Mouse (Mus musculus) forebrain, embryonic 11.5 days (tissue): ENCODE data around the gene Rpl19. TPM values are rescaled to one million over a fixed set of nuclear protein-coding genes. Genes with fewer than 3 reads are reported as not detected.
A peak's percentile ranks its signal among the peaks of the same experiment; 100 is the strongest.

ENCODE experiments used
- ATAC-seq: fragments of 200-750 bp; cut with Nextera tagmentation; replicated peaks from 2 replicates; pipeline ENCODE4 v1.8.0; 2017; ENCODE audit warnings: moderate TSS enrichment; ENCODE audit not compliant: low FRiP score
- DNase-seq: peaks from one replicate; pipeline ENCODE4 v3.0.0-alpha.2; 2017; ENCODE audit warnings: low spot score
- H3K27ac ChIP-seq: fragments of 300-500 bp; sonication (generic); 2 replicates; pipeline ENCODE4 v1.5.1; 2014; ENCODE audit warnings: low read depth, low read length
- H3K27me3 ChIP-seq: fragments of 300-500 bp; sonication (generic); 2 replicates; pipeline ENCODE4 v1.6.1; 2014; ENCODE audit warnings: mild to moderate bottlenecking, low read length, mixed read lengths; ENCODE audit not compliant: control insufficient read depth, insufficient read depth
- H3K36me3 ChIP-seq: fragments of 300-500 bp; sonication (generic); 2 replicates; pipeline ENCODE4 v1.6.1; 2014; ENCODE audit warnings: mild to moderate bottlenecking, low read length, moderate library complexity, mixed read lengths; ENCODE audit not compliant: control insufficient read depth, insufficient read depth
- H3K4me1 ChIP-seq: fragments of 300-500 bp; sonication (generic); replicated peaks from 2 replicates; pipeline ENCODE4 v1.6.1; 2014; ENCODE audit warnings: low read length, mixed read lengths; ENCODE audit not compliant: control insufficient read depth, insufficient read depth
- H3K4me2 ChIP-seq: fragments of 300-500 bp; sonication (generic); 2 replicates; pipeline ENCODE4 v1.6.1; 2014; ENCODE audit warnings: low read depth, mild to moderate bottlenecking, low read length, moderate library complexity, mixed read lengths; ENCODE audit not compliant: severe bottlenecking
- H3K4me3 ChIP-seq: fragments of 300-500 bp; sonication (generic); 2 replicates; pipeline ENCODE4 v1.5.1; 2014; ENCODE audit warnings: low read depth, low read length
- H3K9ac ChIP-seq: fragments of 300-500 bp; sonication (generic); 2 replicates; pipeline ENCODE4 v1.6.1; 2014; ENCODE audit warnings: low read length
- H3K9me3 ChIP-seq: fragments of 300-500 bp; sonication (generic); 2 replicates; pipeline ENCODE4 v1.6.1; 2016; ENCODE audit warnings: low read length, mixed read lengths; ENCODE audit not compliant: control insufficient read depth
- WGBS: fragments of 180-500 bp; shearing (Covaris S2); extraction: QIAGEN DNeasy Blood & Tissue Kit; methylation state at CpG from one replicate; pipeline ENCODE4 v1.1.7; 2014; 5-methylcytosine and 5-hydroxymethylcytosine counted together
- polyA plus RNA-seq: library from polyadenylated mRNA; unstranded; fragments of >200 nt; fragmentation: Nextera tagmentation; extraction: Ambion mirVana; gene quantifications from 2 replicates; pipeline ENCODE4 v1.2.1, GENCODE M21; 2014

The Rpl19 gene
- polyA plus RNA-seq, 1 experiment from 2014 or later: 897 TPM

GRCm38 (mm10) chr11:97985727-97986677 is 40.5 kb upstream of the Rpl19 start, which contains the start of gene Plxdc1:
Gene Plxdc1 (minus strand): TSS chr11:97986444.
- ATAC-seq: no peak
- 0 out of 2 replicates have a peak, but pooled peaks cover 6% of the 10 kb centered on the region for H3K4me1 ChIP-seq
- peak within 1 kb of the TSS; percentile 73 for H3K4me2 ChIP-seq
- peaks cover 30% of the 10 kb centered on the region for H3K27me3 ChIP-seq
- DNase-seq: peak; percentile 70
- no peaks in the 10 kb centered on the region for H3K36me3 ChIP-seq
- H3K4me3 ChIP-seq: peak within 1 kb of the TSS; percentile 91
- no peaks in the 10 kb centered on the region for H3K9me3 ChIP-seq
- 3% methylated on average over 74 of the region's 74 CpGs for WGBS
- H3K27ac ChIP-seq: no peak within 1 kb of the TSS
- H3K9ac ChIP-seq: peak within 1 kb of the TSS; percentile 12; the same call in 1 of the 2 replicates

- DNase-seq (peak; percentile 59), ATAC-seq (no peak)
- peaks cover 30% of the 10 kb centered on the region for H3K27me3 ChIP-seq
- H3K27ac ChIP-seq: no peak overlapping the region
- peak overlapping the region; percentile 73 for H3K4me2 ChIP-seq
- 34% methylated on average over 14 of the region's 17 CpGs for WGBS
- H3K9ac ChIP-seq: no peak overlapping the region; the same call in 1 of the 2 replicates
- H3K36me3 ChIP-seq: no peaks in the 10 kb centered on the region
- H3K4me1 ChIP-seq: 0 out of 2 replicates have a peak, but pooled peaks cover 6% of the 10 kb centered on the region
- H3K9me3 ChIP-seq: no peaks in the 10 kb centered on the region
- peak overlapping the region; percentile 91 for H3K4me3 ChIP-seq
Observed at GRCm38 (mm10) chr11:97986738-97987465, 39.6 kb upstream of the Rpl19 start.

- Histone ChIP-seq H3K27me3 (peaks cover 30% of the 10 kb centered on the region), H3K9ac (peak overlapping the region; percentile 76), H3K4me3 (peak overlapping the region; percentile 91), H3K27ac (peak overlapping the region; percentile 76), H3K4me1 (0 out of 2 replicates have a peak, but pooled peaks cover 6% of the 10 kb centered on the region), H3K4me2 (peak overlapping the region; percentile 61), H3K9me3 (no peaks in the 10 kb centered on the region), H3K36me3 (no peaks in the 10 kb centered on the region)
- peak; percentile 95 for DNase-seq
- WGBS: under 1% methylated on average over 42 of the region's 42 CpGs
- peak; percentile 78 for ATAC-seq
Observed at GRCm38 (mm10) chr11:97987551-97988526, 38.7 kb upstream of the Rpl19 start.

GRCm38 (mm10) chr11:97988530-97989096 is 37.9 kb upstream of the Rpl19 start:
- Histone ChIP-seq H3K27me3 (peaks cover 30% of the 10 kb centered on the region), H3K4me2 (peak overlapping the region; percentile 64), H3K4me3 (peak overlapping the region; percentile 91), H3K27ac (peak overlapping the region; percentile 76), H3K9me3 (no peaks in the 10 kb centered on the region), H3K36me3 (no peaks in the 10 kb centered on the region), H3K4me1 (0 out of 2 replicates have a peak, but pooled peaks cover 6% of the 10 kb centered on the region), H3K9ac (peak overlapping the region; percentile 76)
- ATAC-seq (peak; percentile 91), DNase-seq (peak; percentile 94)
- WGBS: under 1% methylated on average over 26 of the region's 26 CpGs

GRCm38 (mm10) chr11:97994539-97995100 is 31.9 kb upstream of the Rpl19 start:
- Histone ChIP-seq H3K36me3 (no peaks in the 10 kb centered on the region), H3K4me1 (0 out of 2 replicates have a peak, but pooled peaks cover 4% of the 10 kb centered on the region), H3K4me2 (peak overlapping the region; percentile 81), H3K4me3 (peak overlapping the region; percentile 42), H3K9ac (no peak overlapping the region), H3K27ac (no peak overlapping the region), H3K9me3 (no peaks in the 10 kb centered on the region), H3K27me3 (0 out of 2 replicates have a peak, but pooled peaks cover 2% of the 10 kb centered on the region)
- WGBS: 3% methylated on average over 13 of the region's 13 CpGs
- ATAC-seq: peak; percentile 30; the same call in 1 of the 2 replicates
- peak; percentile 88 for DNase-seq

GRCm38 (mm10) chr11:97995564-97996288 is 30.8 kb upstream of the Rpl19 start, which contains the start of gene Arl5c:
Gene Arl5c (minus strand): TSS chr11:97996181.
- H3K4me1 ChIP-seq: 0 out of 2 replicates have a peak, but pooled peaks cover 2% of the 10 kb centered on the region
- 1% methylated on average over 26 of the region's 26 CpGs for WGBS
- H3K4me2 ChIP-seq: peak within 1 kb of the TSS; percentile 81
- no peaks in the 10 kb centered on the region for H3K36me3 ChIP-seq
- DNase-seq (peak; percentile 71), ATAC-seq (peak; percentile 55; the same call in 1 of the 2 replicates)
- H3K9me3 ChIP-seq: no peaks in the 10 kb centered on the region
- peak within 1 kb of the TSS; percentile 42 for H3K4me3 ChIP-seq
- H3K27ac ChIP-seq: no peak within 1 kb of the TSS
- no peaks in the 10 kb centered on the region; the same call in 1 of the 2 replicates for H3K27me3 ChIP-seq
- peak within 1 kb of the TSS; percentile 55 for H3K9ac ChIP-seq

- H3K4me2 ChIP-seq: no peak overlapping the region
- no peak overlapping the region for H3K9ac ChIP-seq
- ATAC-seq (no peak), DNase-seq (no peak)
- no peaks in the 10 kb centered on the region for H3K9me3 ChIP-seq
- peaks cover 2% of the 10 kb centered on the region; the same call in 1 of the 2 replicates for H3K4me1 ChIP-seq
- H3K27me3 ChIP-seq: peaks cover 3% of the 10 kb centered on the region
- no peaks in the 10 kb centered on the region for H3K36me3 ChIP-seq
- H3K27ac ChIP-seq: no peak overlapping the region
- 71% methylated on average over 1 of the region's 1 CpGs for WGBS
- H3K4me3 ChIP-seq: no peak overlapping the region
Observed at GRCm38 (mm10) chr11:97996691-97997090, 29.8 kb upstream of the Rpl19 start.
